Mouse (Mus musculus): ENCODE data around the gene Aes. TPM values are rescaled to one million over a fixed set of nuclear protein-coding genes. Genes with fewer than 3 reads are reported as not detected.

Aes gene
- total RNA-seq (2021): 100 to 1,000 TPM; 667 to 720 TPM

DNA sequence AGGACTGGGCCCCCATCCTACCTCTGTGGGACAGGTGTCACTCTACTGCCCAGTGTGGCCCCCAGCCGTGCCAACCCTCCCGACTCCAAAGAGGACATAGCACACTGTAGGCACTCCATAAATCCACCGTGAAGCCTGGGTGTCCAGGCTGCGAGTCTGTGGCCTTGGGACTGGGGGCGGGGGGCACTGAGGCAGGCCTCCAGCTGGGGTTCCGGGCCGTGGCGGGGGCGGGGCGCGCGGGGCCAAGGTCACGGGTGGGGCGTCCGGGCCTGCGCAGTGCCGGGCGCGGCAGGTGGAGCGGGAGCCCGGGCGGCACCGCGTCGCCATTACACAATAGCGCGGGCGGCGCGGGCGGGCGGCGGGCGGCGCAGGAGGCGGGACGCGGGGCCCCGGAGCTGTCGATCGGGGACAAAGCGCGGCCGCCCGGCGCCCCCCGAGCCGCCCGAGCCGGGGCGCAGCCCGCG lies at the start of gene Aes:
TSS of gene Aes (plus strand) at position 326 of the 464 bp plus-strand sequence.
- DNase-seq: peak; percentile 74 to 75

- no peak for DNase-seq
These were observed 49.0 kb upstream of the Aes start for GRCm38 (mm10) chr10:81510246-81510810.

DNA sequence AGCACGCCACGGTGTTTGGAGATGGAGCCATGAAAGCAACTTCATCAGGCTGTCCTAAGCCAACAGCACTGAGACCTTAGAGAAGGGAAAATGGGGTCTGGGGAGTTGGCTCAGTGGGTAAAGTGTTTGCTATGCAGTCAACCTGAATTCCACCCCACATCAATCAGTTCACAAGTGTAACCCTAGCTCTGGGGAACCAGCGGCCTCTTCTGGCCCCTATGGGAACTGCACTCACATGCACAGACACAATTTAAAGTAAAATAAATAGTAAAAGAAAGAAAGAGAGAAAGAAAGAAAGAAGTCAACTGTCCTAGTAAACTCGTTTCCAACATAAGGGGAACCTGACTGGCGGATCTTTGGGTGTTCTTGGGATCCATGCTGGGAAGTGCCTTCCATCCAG lies 45.5 kb upstream of the Aes start:
- DNase-seq: no peak

GRCm38 (mm10) chr10:81517227-81517626 lies 42.1 kb upstream of the Aes start:
- DNase-seq: no peak

GRCm38 (mm10) chr10:81518546-81518945 lies 40.7 kb upstream of the Aes start:
- peak in 1 of 2 experiments; percentile 60 for DNase-seq

DNA sequence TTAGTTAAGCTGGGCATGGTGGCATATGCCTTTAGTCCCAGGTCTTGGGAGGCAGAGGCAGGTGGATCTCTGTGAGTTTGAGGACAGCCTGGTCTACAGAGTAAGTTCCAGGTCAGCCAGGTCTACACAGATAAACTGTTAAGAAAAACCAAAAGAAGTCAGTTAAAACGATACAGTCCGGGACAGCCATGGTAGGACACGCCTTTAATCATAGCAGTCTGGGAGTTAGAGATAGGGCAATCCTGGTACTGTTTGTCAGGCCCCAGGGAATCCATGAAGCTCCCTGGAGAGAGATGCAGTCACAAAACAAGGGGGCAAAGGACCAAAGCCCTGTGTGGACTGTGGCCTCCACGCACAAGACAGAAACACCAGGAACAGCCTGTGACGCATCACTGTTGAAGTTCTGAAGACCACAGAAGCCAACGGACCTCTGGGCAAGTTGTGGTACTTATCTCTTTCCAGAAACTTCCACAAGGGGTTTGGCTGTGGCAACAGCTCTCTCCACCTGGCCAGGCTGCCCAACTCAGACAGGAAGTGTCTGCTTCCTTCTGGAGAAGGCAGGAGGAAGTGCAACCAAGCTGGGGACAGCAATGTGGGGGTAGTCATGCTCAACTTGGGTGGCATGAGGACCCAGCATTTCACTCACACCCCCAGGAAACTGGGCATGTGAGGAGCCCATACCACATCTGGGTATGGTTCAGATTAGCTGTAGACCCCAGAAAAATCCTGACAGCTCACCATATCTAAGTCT lies 39.9 kb upstream of the Aes start:
- DNase-seq: no peak

DNA sequence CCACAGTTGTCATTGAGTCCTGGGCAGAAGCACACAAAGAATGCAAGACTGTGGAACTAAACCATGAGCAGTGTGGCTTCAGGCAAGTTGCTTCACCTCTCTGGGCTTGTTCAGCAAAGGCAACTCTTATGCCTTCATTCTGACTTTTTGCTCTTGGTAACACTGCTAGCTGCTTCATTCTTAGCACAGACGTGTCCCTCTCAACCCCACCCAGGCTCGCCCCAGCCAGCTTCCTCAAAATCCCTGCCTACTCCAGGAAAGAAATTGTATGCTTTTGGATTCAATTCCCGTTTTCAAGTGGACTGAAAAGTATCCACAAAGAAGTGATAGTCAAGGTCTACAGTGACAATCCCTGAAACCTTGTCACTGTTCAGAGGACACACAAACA lies 39.3 kb upstream of the Aes start:
- DNase-seq: no peak

DNA sequence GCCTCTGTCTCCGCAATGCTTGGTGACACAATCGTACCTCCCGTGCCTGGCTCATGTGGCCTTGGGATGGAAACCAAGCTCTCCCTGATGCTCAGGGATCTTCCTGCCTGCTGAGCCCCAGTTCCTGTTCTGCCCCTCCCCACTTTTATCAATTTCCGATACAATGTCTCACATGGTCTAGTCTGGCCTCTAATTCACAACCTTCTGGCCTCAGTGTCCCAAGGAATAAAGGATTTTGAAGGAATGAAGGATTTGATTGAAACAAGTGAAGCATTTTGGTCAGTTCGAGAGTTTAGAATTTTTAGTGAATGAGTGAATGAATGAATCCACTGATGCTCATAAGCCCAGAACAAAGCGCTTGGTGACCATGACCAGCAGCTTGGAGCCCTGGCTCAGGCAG lies 36.1 kb upstream of the Aes start:
- DNase-seq: no peak

DNA sequence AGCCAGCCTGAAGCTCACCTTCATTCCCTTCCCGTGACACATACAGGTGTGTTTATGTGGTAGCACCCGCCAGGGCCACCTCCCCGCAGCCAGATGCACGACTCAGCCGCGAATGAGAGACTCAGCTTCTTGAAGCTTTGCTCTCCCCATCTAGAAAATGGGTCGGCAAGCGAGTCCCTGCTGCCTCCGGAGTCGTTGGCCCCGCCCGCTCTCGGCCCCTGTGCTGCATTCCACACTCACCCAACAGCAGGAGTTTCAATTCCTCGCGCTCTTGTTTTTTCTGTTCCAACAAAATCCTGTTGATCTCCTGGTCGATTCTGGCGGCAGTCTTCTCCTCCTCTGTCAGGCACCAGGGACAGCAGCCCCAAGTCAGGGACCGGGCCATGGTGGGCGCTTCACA lies 35.7 kb upstream of the Aes start:
- DNase-seq: no peak

DNA sequence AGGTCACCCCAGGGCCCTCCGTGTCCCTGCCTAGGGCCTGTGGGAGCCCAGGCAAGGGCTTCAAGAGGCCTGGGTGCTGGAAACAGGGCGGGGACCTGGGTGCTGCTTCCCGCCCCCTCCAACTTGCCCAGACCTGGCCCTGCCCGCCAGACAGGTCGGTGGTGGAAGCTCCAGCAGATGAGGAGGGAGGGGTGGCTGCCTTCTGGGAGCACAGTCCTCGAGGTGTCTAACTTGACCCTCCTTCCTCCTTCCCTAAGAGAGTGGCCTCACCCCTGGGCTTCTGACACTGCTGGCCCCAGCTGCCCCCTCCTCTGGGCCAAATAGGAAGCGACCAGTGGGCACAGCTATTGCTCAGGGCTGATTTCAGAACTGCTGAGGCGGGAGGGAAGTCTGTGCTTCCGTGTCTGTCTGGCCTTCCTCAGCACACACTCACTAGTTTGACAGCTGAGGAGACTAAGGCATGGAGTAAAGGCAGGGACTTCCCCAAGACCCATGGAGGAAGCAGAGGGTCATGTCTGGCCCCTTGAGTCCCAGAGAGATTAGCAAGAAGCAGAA lies 35.2 kb upstream of the Aes start, which contains the start of gene Gna15:
TSS of gene Gna15 (minus strand) at position 175 of the 555 bp plus-strand sequence.
- DNase-seq: no peak

GRCm38 (mm10) chr10:81525017-81525694 lies 34.1 kb upstream of the Aes start:
- DNase-seq: no peak

DNA sequence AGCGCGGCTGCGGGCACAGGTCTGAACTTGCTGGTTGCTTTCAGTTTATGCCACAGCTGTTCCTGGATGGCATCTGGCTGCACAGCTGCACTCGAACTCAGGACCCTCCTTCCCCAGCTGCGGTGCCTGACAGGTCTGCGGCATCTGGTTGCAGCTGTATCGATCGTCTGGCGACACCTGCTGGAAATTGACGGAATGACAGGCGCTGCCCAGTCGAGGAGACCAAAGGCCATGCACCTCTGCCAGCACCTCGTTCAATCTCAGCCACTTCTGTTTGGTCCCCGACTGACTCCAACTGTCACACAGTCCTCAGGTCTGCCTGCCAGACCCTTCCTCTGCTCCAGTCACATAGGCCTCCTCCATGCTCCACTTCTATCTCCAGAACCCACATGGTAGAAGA lies 32.5 kb upstream of the Aes start:
- peak; percentile 61 to 63 for DNase-seq

GRCm38 (mm10) chr10:81534826-81535225 lies 24.5 kb upstream of the Aes start:
- DNase-seq: no peak

- no peak for DNase-seq
These were observed 22.6 kb upstream of the Aes start for GRCm38 (mm10) chr10:81536734-81537133.

DNA sequence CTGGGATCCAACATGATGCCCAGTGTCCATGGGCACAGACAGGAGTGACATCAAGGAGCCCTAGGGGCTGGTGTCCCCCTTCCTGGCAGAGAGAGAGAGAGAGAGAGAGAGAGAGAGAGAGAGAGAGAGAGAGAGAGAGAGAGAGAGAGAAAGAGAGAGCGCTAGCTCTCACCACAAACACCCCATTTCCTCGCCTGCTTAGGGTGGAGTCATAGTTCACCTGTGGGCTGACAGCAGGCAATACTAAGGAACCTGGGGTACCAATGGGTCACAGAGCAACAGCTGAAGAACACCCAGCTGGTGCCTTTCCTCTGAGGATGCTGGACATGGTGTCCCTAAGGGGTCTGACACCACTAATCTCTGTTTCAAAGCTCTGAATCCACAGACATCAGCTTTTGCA lies 21.9 kb upstream of the Aes start:
- DNase-seq: no peak

- DNase-seq: no peak
These were observed 20.8 kb upstream of the Aes start for GRCm38 (mm10) chr10:81538321-81539048.

DNA sequence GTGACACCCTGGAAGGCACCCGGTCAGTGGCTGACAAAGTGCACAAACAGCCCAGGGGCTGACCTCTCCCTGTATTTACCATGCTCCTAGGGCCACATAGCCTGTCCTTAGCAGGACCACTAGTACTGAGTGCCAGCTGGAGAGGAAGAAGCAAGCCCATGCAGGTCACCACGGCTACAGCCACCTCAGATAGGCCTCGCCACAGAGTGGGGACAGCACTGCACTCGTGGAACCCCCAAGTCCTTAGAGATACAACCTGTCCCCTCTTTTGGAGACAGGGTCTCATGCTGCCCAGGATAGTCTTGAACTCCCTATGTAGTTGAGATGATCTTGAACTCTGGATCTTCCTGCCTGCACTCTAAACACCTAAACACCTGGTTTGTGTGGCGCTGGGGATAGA lies 17.9 kb upstream of the Aes start:
- no peak for DNase-seq

- DNase-seq: no peak
These were observed 17.5 kb upstream of the Aes start for GRCm38 (mm10) chr10:81541803-81542202.

DNA sequence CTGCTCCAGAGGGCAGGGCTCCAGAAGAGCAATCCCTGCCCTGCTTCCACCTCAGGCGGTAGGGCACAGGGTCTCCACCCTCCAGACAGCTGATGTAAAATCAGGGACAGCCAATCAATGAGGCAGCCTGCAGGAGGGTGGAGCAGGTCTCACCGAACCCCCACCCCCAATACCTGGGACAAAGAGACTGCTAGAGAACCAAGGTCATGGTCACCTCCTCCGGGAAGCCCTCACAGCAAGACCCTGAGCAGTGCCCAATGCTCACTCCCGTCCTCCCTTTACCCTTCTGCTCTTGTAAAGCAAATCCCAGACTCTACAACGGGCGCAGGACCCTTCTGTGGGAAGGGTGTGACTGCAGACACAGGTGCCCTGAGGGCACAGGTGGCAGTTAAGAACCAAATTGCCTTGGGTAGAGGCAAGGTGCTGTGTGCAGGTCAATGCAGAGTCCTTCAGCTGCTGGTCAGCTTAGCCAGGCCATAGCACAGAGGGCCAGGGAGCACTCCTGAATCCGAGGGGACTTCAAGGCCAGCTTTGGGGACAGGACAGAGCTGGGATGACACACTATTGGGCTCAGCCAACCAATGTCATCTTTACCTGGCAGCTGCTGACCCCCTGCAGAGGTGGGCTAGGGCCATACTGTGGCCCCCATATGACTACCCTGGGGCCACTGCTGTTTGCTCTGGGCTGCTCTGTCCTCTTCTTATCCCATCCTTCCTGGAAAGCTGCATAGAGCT lies 16.4 kb upstream of the Aes start:
- no peak for DNase-seq

DNA sequence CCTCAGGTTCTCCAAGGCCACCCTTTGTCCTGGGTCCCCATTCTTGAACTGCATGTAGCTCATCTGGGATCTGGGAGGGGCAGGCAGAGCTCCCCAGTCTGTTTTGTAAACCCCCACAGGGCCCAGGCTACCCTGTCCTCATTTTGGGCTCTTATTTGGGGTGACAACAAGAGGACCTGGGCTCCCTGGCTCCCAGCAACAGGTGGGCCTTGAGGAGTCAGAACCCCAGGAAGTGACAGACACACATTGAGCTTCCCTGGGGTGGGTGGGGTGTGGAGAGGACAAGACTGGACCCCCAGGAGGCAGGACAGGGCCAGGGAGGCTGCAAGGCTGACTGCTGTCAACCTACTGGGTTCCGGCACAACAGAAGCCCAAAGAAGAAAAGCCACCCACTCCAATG lies 15.7 kb upstream of the Aes start:
- DNase-seq: no peak

GRCm38 (mm10) chr10:81544296-81545160 lies 14.8 kb upstream of the Aes start:
- no peak for DNase-seq

All from layer of hippocampus, postnatal 36 days (tissue).